Mouse (Mus musculus) cerebellum, adult 8-10 months (tissue): ENCODE measurements around the gene Tmprss3.
A peak's percentile ranks its signal among the peaks of the same experiment; 100 is the strongest.

Source experiments
- DNase-seq: peaks from one replicate; pipeline ENCODE4 v3.0.0; 2022

Tmprss3 gene

DNA sequence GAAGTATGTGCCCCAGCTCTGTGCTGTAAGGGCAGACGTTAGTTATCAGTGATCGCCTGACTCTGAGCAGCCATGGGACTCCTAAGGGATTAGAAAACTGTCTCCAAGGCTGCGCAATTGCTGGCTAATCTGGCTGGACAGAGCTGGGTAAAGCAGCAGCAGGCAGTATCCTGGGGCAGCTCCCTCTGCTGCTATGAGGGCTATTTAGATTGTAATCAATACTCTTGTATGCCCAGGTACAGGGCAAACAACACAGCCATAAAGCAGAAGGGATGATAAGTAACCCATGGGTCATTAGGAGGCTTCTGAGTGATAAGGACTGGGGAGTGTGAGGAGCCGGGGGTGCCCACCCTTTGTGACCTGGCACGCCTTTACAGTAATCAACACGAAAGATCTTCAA, 63.9 kb downstream of the Tmprss3 start:
- no peak for DNase-seq

DNA sequence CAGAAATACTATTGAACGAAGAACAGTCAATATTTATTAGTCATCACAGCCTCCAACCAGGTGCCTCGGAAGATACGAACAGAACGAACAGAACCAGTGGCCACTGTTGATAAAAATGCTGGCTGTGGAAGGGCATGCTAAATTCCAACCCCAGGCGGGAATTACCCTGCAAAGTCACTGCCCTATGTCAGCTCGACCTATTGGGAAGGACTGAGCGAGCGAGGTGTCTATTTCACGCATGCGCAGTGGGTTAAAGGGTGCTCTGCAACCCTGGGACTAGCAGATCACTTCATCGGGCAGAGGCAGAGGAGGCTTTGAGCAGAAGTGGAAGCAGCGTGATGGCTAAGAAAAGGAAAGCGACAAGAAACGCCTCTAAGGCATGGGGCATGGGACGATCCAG, 65.0 kb downstream of the Tmprss3 start:
- no peak for DNase-seq

DNA sequence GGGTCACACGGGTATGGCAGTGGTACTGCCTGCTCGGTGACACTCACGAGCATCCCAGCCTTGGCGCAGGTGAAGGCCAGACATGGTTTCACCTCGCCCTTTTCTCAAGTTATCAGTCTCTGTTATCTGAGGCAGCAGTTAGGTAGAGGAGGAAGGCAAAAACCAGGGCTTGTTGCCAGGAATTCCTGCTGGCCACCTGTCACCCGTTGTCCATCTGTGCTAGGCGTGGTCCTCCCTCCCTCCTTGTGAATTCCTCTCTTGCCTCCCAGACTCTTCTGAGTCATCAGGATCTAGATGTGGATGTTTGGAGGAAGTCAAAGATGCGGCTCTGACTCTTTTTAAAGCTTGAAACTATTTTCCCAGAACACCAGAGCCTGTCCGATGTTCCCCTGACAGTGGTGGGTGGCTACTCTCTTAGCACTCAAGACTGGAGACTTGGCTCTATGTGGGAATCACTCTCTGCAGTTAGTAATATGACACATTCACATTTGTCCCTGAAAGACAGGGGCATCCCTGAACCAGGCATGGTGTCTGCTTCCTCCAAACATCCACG, 67.4 kb downstream of the Tmprss3 start:
- peak; percentile 95 for DNase-seq

DNA sequence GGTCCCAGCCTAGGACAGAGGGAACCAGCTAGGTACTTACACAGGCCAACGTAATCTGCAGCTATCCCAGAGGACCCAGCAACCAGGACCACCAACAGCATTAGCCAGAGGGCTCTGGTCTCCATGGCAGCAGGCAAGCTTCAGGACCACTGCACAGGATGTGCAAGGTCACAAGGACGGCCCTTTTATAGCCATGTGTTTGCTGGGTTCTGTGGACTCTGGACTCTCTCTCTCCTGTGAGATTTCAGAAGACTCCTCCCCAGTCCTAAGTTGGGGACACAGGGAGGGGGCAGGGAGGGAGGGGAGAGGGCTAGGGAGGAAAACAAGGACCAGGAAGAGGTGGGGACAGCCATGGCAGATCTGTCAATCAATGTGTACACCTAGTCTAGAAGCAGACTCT, 69.3 kb downstream of the Tmprss3 start, which contains the start of gene Tff3:
Gene Tff3 (minus strand): TSS at position 195 of the 400 bp plus-strand sequence.
- DNase-seq: no peak
